Mouse (Mus musculus) CH12.LX (cell line): ENCODE results near the gene Ciz1.

ENCODE experiments used
- POLR2A ChIP-seq: IDR thresholded peaks from 2 replicates; pipeline ENCODE4 v1.6.1; 2011; ENCODE audit warnings: low read depth, mild to moderate bottlenecking, improper control_type of control experiment, low read length
- ZC3H11A ChIP-seq: IDR thresholded peaks from 2 replicates; pipeline ENCODE4 v1.6.1; 2012; ENCODE audit warnings: low read depth, mild to moderate bottlenecking, inconsistent platforms, low read length, improper control_type of control experiment

DNA sequence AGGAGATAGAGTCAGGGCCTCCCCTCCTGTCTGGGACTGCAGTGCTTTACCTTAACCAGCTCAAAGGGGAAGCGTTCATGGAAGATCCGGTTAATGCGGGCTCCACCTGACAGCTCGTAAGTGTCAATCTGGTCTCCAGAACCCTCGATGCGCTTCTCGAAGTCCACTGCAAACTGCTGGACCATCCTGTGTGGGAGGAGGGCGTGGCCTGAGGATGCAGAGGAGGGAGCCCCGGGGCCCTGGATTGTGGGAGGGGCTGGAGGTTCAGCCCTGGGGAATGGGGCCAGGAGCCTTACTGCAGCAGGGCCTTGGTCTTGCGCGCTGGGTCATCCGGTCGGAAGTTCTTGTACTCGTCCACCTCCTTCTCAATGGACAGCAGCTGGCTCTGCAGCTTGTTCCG lies 16.2 kb upstream of the Ciz1 start:
- TF ChIP-seq ZC3H11A (no peak), POLR2A (no peak)
